Mouse (Mus musculus): Measurements from ENCODE around the gene Cacnb4. TPM values are rescaled to one million over a fixed set of nuclear protein-coding genes. Genes with fewer than 3 reads are reported as not detected.

Cacnb4 gene
- polyA plus RNA-seq (2014; fragmentation: Nextera tagmentation; extraction: Ambion mirVana) = 21.5 TPM in 2 replicates

- no peaks in the 10 kb centered on the region for H3K36me3 ChIP-seq (ENCODE audit: control insufficient read depth, insufficient read depth, low read length)
- H3K9me3 ChIP-seq (ENCODE audit: control insufficient read depth, low read length) = no peaks in the 10 kb centered on the region
- peak within 1 kb of the TSS; percentile 91 for H3K4me2 ChIP-seq (ENCODE audit: low read depth, low read length)
- under 1% methylated on average over 41 of the region's 77 CpGs for WGBS
- H3K9ac ChIP-seq (replicated peaks; ENCODE audit: low read depth, low read length) = peak within 1 kb of the TSS; percentile 73
- peak within 1 kb of the TSS; percentile 57 for H3K27ac ChIP-seq (ENCODE audit: low read depth, low read length)
- peaks cover 18% of the 10 kb centered on the region; the same call in 1 of the 2 replicates for H3K27me3 ChIP-seq (ENCODE audit: control insufficient read depth, insufficient read depth, low read length)
- ATAC-seq (ENCODE audit: low read depth) = peak; percentile 93
- H3K4me1 ChIP-seq (ENCODE audit: control insufficient read depth, insufficient read depth, low read length) = peaks cover 3% of the 10 kb centered on the region; the same call in 1 of the 2 replicates
- peak within 1 kb of the TSS; percentile 66 for H3K4me3 ChIP-seq (ENCODE audit: low read depth, low read length)
Measured at GRCm38 (mm10) chr2:52676023-52676912, at the start of gene Cacnb4. Cacnb4 (minus strand) TSS chr2:52676831.

GRCm38 (mm10) chr2:52720231-52721025, 43.8 kb upstream of the Cacnb4 start:
- Histone ChIP-seq H3K36me3 (ENCODE audit: control insufficient read depth, insufficient read depth, low read length) (no peaks in the 10 kb centered on the region), H3K4me3 (ENCODE audit: low read depth, low read length) (no peak overlapping the region), H3K27me3 (ENCODE audit: control insufficient read depth, insufficient read depth, low read length) (no peaks in the 10 kb centered on the region), H3K9me3 (ENCODE audit: control insufficient read depth, low read length) (no peaks in the 10 kb centered on the region), H3K4me2 (ENCODE audit: low read depth, low read length) (no peak overlapping the region), H3K4me1 (ENCODE audit: control insufficient read depth, insufficient read depth, low read length) (no peaks in the 10 kb centered on the region), H3K9ac (replicated peaks; ENCODE audit: low read depth, low read length) (no peak overlapping the region), H3K27ac (ENCODE audit: low read depth, low read length) (no peak overlapping the region)
- ATAC-seq (ENCODE audit: low read depth) = peak; percentile 56; the same call in 1 of the 2 replicates
- WGBS = 40% methylated on average over 13 of the region's 13 CpGs

- no peak overlapping the region for H3K27ac ChIP-seq (ENCODE audit: low read depth, low read length)
- no peak overlapping the region for H3K9ac ChIP-seq (replicated peaks; ENCODE audit: low read depth, low read length)
- 95% methylated on average over 5 of the region's 5 CpGs for WGBS
- no peaks in the 10 kb centered on the region for H3K4me1 ChIP-seq (ENCODE audit: control insufficient read depth, insufficient read depth, low read length)
- H3K4me3 ChIP-seq (ENCODE audit: low read depth, low read length) = no peak overlapping the region
- H3K36me3 ChIP-seq (ENCODE audit: control insufficient read depth, insufficient read depth, low read length) = peaks cover 8% of the 10 kb centered on the region; the same call in 1 of the 2 replicates
- ATAC-seq (ENCODE audit: low read depth) = no peak
- H3K4me2 ChIP-seq (ENCODE audit: low read depth, low read length) = no peak overlapping the region
- no peaks in the 10 kb centered on the region for H3K9me3 ChIP-seq (ENCODE audit: control insufficient read depth, low read length)
- H3K27me3 ChIP-seq (ENCODE audit: control insufficient read depth, insufficient read depth, low read length) = no peaks in the 10 kb centered on the region
Measured at GRCm38 (mm10) chr2:52717076-52717475, 40.4 kb upstream of the Cacnb4 start.

DNA sequence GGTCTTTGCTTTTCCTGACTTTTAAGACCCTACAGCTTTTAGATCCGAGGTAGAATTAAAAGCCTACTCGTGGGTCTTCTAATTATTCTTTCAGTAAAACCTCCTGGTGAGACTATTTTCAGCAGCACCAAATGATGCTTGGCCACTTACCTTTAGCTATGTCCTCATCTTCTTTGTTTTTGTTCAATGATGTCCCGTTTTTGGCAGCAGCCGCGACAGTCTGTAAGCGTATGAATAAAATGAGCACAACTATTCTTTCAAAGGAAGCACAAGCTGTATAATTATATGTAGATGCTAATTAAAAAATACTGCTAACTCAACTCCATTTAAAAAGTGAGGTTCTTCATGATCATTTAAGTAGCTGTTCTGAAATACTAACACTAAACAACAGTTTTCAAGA, 38.9 kb upstream of the Cacnb4 start:
- H3K9me3 ChIP-seq (ENCODE audit: control insufficient read depth, low read length) = no peaks in the 10 kb centered on the region
- no peak overlapping the region for H3K4me2 ChIP-seq (ENCODE audit: low read depth, low read length)
- peaks cover 8% of the 10 kb centered on the region; the same call in 1 of the 2 replicates for H3K36me3 ChIP-seq (ENCODE audit: control insufficient read depth, insufficient read depth, low read length)
- WGBS = 75% methylated on average over 6 of the region's 6 CpGs
- no peak overlapping the region for H3K9ac ChIP-seq (replicated peaks; ENCODE audit: low read depth, low read length)
- H3K4me3 ChIP-seq (ENCODE audit: low read depth, low read length) = no peak overlapping the region
- no peaks in the 10 kb centered on the region for H3K4me1 ChIP-seq (ENCODE audit: control insufficient read depth, insufficient read depth, low read length)
- no peak overlapping the region for H3K27ac ChIP-seq (ENCODE audit: low read depth, low read length)
- ATAC-seq (ENCODE audit: low read depth) = no peak
- H3K27me3 ChIP-seq (ENCODE audit: control insufficient read depth, insufficient read depth, low read length) = no peaks in the 10 kb centered on the region

DNA sequence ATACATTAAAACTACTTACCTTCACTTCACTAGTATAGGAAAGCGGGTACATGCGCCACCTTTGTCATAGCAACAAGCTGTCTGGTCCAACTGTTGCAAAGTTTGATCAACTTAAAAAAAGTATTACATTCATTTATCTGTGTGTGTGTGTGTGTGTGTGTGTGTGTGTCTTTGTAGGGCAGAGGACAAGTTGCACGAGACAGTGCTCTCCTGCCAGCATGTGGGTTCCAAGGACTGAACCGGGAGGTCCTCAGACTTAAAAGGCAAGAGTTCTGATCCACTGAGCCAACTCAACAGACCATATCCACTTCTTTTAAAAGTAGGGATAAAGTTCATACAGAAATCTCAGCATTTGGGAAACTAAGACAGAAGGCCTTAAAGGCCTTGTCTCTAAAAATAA, 37.5 kb upstream of the Cacnb4 start:
- Histone ChIP-seq H3K4me3 (ENCODE audit: low read depth, low read length) (no peak overlapping the region), H3K36me3 (ENCODE audit: control insufficient read depth, insufficient read depth, low read length) (peaks cover 13% of the 10 kb centered on the region; the same call in 1 of the 2 replicates), H3K4me1 (ENCODE audit: control insufficient read depth, insufficient read depth, low read length) (no peaks in the 10 kb centered on the region), H3K27me3 (ENCODE audit: control insufficient read depth, insufficient read depth, low read length) (no peaks in the 10 kb centered on the region), H3K9ac (replicated peaks; ENCODE audit: low read depth, low read length) (no peak overlapping the region), H3K4me2 (ENCODE audit: low read depth, low read length) (no peak overlapping the region), H3K27ac (ENCODE audit: low read depth, low read length) (no peak overlapping the region), H3K9me3 (ENCODE audit: control insufficient read depth, low read length) (no peaks in the 10 kb centered on the region)
- 97% methylated on average over 4 of the region's 4 CpGs for WGBS
- no peak for ATAC-seq (ENCODE audit: low read depth)

DNA sequence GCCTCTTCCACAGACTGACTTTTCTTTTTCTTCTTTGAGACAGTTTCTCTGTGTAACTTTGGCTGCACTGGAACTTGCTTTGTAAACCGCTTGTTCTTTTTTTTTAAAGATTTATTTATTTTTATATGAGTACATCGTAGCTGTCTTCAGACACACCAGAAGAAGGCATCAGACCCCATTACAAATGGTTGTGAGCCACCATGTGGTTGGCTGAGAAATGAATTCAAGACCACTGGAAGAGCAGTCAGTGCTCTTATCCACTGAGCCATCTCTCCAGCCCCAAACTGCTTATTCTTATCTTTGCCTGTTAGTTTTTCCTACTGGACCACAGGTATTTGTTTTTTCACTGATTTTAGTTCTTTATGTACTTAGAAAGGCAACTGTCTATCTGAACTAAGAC, 34.2 kb upstream of the Cacnb4 start:
- Histone ChIP-seq H3K36me3 (ENCODE audit: control insufficient read depth, insufficient read depth, low read length) (peaks cover 16% of the 10 kb centered on the region; the same call in 1 of the 2 replicates), H3K4me3 (ENCODE audit: low read depth, low read length) (no peak overlapping the region), H3K9ac (replicated peaks; ENCODE audit: low read depth, low read length) (no peak overlapping the region), H3K4me2 (ENCODE audit: low read depth, low read length) (no peak overlapping the region), H3K4me1 (ENCODE audit: control insufficient read depth, insufficient read depth, low read length) (no peaks in the 10 kb centered on the region), H3K27ac (ENCODE audit: low read depth, low read length) (no peak overlapping the region), H3K27me3 (ENCODE audit: control insufficient read depth, insufficient read depth, low read length) (no peaks in the 10 kb centered on the region), H3K9me3 (ENCODE audit: control insufficient read depth, low read length) (no peaks in the 10 kb centered on the region)
- no peak for ATAC-seq (ENCODE audit: low read depth)
- WGBS = 85% methylated on average over 2 of the region's 2 CpGs

DNA sequence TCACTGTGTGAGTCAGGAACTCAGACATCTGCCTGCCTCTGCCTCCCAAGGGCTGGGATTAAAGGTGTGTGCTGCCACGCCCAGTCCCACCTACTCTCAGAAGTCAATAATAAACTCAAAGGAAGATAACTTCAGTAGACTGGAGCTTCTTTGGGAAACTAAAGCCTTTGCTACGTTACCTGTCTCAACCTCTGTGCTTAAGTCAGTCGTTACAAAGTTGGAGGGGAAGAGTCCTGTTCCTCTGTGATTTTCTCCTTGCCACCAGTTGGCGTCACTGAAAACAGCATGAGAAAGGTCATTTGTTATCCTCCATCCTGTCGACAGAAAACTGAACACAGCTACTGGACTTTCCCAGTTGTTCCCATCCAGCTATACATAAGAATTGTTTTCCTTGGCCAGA, 32.8 kb upstream of the Cacnb4 start:
- Histone ChIP-seq H3K27ac (ENCODE audit: low read depth, low read length) (no peak overlapping the region), H3K27me3 (ENCODE audit: control insufficient read depth, insufficient read depth, low read length) (no peaks in the 10 kb centered on the region), H3K36me3 (ENCODE audit: control insufficient read depth, insufficient read depth, low read length) (peaks cover 14% of the 10 kb centered on the region; the same call in 1 of the 2 replicates), H3K9ac (replicated peaks; ENCODE audit: low read depth, low read length) (no peak overlapping the region), H3K9me3 (ENCODE audit: control insufficient read depth, low read length) (no peaks in the 10 kb centered on the region), H3K4me3 (ENCODE audit: low read depth, low read length) (no peak overlapping the region), H3K4me1 (ENCODE audit: control insufficient read depth, insufficient read depth, low read length) (no peaks in the 10 kb centered on the region), H3K4me2 (ENCODE audit: low read depth, low read length) (no peak overlapping the region)
- no peak for ATAC-seq (ENCODE audit: low read depth)
- WGBS = 94% methylated on average over 5 of the region's 5 CpGs

- H3K4me3 ChIP-seq (ENCODE audit: low read depth, low read length) = no peak overlapping the region
- WGBS = 83% methylated on average over 11 of the region's 11 CpGs
- H3K36me3 ChIP-seq (ENCODE audit: control insufficient read depth, insufficient read depth, low read length) = peaks cover 3% of the 10 kb centered on the region; the same call in 1 of the 2 replicates
- H3K27ac ChIP-seq (ENCODE audit: low read depth, low read length) = no peak overlapping the region
- no peak for ATAC-seq (ENCODE audit: low read depth)
- no peak overlapping the region for H3K4me2 ChIP-seq (ENCODE audit: low read depth, low read length)
- H3K4me1 ChIP-seq (ENCODE audit: control insufficient read depth, insufficient read depth, low read length) = no peaks in the 10 kb centered on the region
- no peaks in the 10 kb centered on the region for H3K9me3 ChIP-seq (ENCODE audit: control insufficient read depth, low read length)
- no peak overlapping the region for H3K9ac ChIP-seq (replicated peaks; ENCODE audit: low read depth, low read length)
- H3K27me3 ChIP-seq (ENCODE audit: control insufficient read depth, insufficient read depth, low read length) = no peaks in the 10 kb centered on the region
Measured at GRCm38 (mm10) chr2:52701368-52702036, 24.9 kb upstream of the Cacnb4 start.

Data from neural tube, embryonic 14.5 days (tissue).